Mouse (Mus musculus) hematopoietic stem cell, adult 5-6 weeks (primary cell): ENCODE results near the gene Esrp2. TPM values are rescaled to one million over a fixed set of nuclear protein-coding genes. Genes with fewer than 3 reads are reported as not detected.

Experiments
- ATAC-seq, 2 experiments: fragments of 125-278 bp in 1 of 2; replicated peaks in 1 of 2; 2 replicates each; pipeline ENCODE4 v1.8.0; 2016 to 2017; ENCODE audit warnings: inconsistent platforms in 2 of 2, mild to moderate bottlenecking in 2 of 2, moderate number of reproducible peaks in 2 of 2, low read depth in 1 of 2, moderate TSS enrichment in 1 of 2; ENCODE audit not compliant: low FRiP score in 2 of 2, poor library complexity in 2 of 2, severe bottlenecking in 2 of 2, insufficient read depth in 1 of 2, low TSS enrichment in 1 of 2
- total RNA-seq: library from RNA; stranded (forward); fragments of 172-1452, 232-1000 nt; gene quantifications from 2 replicates; pipeline ENCODE4 v1.2.3, GENCODE M21; 2017

Gene Esrp2
- total RNA-seq: not detected in 2 replicates

GRCm38 (mm10) chr8:106136156-106137130, at the start of gene Esrp2:
Gene Esrp2, minus strand, starts transcription at chr8:106136974.
- 0 out of 4 replicates have a peak, but pooled peaks of 1 of the 2 experiments have one; percentile 11 for ATAC-seq

GRCm38 (mm10) chr8:106186394-106186793, 49.6 kb upstream of the Esrp2 start:
- no peak for ATAC-seq

GRCm38 (mm10) chr8:106185628-106186270, 49.0 kb upstream of the Esrp2 start:
- no peak for ATAC-seq

DNA sequence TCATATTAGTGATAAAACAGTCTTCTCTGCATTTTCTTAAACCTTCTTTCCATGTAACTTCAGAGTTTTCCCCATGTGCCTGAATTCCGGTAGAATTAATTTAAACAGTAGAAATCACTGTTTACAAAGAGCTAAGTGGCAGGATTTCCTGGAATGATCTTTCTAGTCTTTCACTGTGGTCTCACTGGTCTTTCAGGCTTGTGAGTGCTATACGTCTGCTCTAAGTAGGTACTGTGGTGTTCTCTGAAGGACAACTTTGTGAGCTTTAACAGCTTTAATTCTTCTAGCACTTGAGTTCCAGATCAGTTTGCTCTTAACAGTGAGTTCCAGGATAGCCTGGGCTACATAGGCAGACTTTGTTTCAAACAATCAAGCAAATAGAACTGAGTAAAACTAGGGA, 41.7 kb upstream of the Esrp2 start:
- ATAC-seq: no peak

GRCm38 (mm10) chr8:106177594-106177993, 40.8 kb upstream of the Esrp2 start:
- no peak for ATAC-seq

GRCm38 (mm10) chr8:106176891-106177290, 40.1 kb upstream of the Esrp2 start:
- ATAC-seq: no peak

GRCm38 (mm10) chr8:106173566-106173965, 36.8 kb upstream of the Esrp2 start:
- ATAC-seq: no peak

DNA sequence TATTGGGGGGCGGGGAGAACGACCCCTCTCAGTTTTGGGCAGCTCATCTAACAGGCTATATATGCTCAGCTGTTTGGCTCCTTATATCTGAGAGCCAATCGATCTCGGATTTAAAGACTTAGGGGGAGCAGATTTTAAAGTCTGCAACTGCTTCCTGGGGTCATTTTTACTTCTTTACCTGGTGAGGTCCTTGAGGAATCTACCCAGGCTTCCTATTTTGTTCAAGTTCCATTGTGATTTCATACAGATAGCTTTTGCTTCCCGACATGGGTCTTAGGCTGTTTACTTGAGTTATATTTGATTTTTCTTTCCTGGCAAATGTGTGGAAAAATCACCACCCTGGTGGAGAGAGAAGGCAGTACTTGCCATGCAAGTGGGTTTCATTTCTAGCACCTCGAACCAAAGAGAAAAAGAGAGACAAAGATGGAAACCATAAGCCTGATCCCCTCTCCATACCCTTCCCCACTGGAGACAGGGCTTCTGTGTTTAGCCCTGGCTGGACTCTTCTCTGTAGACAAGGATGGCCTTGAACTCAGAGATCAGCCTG, 33.2 kb upstream of the Esrp2 start:
- ATAC-seq: no peak

DNA sequence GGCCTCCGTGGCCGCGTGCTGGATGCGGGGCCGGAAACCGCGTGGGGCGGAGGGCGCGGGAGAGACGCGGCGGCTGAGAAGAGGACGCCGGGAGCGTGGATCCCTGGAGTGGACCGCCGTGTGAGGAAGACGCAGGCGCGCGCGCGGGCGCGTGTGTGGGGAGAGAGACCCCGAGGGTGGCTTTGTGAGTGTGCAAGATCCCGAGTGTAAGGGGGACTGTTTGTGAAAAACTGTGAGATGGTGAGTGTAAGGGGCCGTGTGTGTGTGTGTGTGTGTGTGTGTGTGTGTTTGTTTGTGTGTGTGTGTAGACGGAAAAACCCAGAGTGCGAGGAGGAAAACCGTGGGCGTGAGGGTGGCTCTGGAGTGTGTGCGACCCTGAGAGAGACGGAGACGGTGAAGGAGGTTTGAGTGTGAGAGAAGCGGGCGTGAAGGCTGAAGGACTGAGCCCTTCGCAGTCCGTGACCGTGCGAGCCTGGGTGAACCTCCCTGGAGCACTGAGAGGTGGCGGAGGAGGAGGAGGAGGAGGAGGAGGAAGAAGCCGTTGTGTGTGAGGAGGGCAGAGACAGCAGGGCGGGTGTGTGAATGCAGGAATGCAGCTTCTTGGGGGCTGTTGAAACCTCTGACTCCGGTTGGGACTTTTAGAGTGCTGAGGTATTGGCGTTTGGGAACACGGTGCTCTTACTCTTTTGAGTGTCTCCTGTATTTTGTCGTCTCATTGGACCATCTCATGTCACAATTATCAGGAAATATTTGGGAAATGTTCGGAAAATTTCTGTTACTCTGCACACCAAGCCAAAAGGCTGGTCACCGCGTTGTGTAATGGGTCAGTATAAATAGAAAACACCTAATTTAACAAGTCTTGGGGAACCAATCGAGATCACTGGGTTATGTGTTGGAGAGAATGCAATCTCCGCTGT, 32.5 kb upstream of the Esrp2 start:
- ATAC-seq: peak; percentile 13 to 23; a peak in 2 of 4 replicates

DNA sequence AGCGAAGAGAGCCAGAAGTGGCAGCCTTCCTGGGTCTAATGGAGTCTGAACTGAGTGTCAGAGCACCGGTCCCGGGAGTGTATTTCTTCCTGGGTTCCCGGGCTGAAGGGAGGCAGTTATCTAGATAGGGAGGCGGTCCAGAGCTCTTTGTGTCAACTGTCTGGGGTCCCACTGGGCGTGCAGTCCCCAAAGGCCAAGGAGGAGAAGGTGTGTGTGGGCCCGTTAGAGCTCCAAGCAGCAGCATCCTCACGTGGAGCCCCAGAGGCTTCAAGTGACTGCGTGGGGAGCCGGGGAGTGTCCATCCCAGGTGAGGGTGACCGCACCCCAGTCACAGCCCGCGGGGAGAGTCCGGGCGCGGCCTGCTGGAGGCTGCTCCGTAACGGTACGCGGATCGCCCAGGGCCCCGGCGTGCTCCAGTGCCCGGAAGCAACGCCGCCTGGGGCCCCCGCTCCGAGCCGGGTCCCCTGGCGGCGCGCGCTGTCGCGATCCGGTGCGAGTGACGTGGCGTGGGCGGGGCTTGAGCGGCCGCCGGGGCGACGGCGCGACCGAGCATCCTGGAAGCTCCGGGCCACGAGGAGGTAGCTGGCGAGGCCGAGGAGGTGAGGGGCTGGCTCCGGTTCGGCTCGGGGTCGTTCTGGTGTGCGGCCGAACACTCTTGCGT, 31.7 kb upstream of the Esrp2 start, which contains the start of gene Slc7a6:
Gene Slc7a6 (plus strand): TSS at position 502 of the 661 bp plus-strand sequence.
- peak; percentile 66 to 76 for ATAC-seq

DNA sequence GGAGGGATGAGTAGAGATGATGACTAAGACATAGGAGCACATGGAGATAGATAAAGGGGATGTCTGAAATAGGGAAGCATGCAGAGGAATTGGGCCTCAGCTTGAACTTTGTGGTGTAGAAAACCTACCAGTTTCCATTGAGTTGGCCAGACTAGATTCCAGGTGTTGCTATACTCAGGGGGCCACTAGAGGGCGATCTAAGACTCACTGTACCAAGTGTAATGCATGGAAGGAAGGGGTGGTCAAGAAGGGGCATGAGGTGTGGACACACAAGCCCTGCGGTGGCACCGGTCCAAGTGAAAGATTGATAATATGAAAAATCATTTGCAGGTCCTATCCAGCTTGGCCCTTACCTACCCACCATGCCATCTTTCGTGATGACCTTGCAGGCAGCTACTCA, 28.7 kb upstream of the Esrp2 start:
- peak; percentile 25 to 49; a peak in 1 of 4 replicates for ATAC-seq

DNA sequence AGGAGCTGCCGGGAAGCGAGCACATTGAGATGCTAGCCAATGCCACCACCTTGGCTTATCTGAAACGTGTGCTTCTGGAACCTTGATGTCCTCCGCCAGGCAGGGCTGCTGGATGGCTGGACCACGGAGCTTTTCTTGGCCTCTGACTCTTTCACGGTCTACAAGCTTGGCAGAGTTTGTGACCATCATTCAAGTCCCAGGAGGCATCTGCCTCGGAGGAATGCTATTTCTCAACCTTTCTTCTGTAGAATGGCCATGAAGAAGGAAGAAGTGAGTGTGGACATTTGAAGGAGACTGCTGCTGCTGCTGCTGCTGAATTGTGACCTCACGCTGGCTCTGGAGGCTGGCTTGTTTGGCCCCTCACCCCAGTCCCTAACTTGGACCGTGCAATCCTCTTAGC, 26.5 kb upstream of the Esrp2 start:
- no peak for ATAC-seq

GRCm38 (mm10) chr8:106159876-106160275, 23.1 kb upstream of the Esrp2 start:
- no peak for ATAC-seq

DNA sequence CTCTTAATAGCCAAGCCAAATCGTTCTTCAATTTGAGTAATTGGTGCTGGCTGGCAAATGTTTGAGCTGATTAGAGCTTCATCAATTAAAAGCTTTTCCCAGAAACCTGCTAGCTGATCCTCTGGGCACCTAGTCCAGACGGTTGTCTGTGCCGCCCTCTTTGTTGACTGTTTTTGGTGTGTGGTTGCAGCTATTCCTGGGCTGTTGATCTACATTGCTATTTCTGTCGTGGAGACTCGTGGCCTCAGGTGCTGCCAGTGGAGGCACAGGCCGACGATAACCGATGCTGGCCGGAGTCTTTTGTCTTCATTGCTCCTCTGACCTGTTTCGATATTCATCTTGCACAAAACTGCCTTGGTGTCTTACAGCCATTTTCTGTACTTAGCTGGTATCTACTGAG, 21.6 kb upstream of the Esrp2 start:
- no peak for ATAC-seq

DNA sequence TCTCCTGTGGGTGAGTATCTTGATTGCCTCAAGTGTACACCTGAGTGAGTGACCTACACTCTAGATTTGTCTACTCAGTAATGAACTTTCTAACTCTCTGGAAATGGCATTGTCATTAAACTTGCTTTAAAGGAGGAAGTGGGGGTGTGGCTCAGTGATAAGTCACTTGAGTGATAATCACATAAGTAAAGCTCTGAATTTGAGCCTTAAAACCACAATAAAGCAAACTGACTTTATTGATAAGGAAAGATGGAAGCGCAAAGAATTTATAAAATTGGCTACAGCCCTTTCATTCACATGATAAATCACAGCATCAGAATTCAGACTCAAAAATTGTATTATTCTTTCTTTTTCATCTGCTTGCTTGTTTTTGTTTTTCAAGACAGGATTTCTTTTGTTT, 20.6 kb upstream of the Esrp2 start:
- ATAC-seq: no peak

DNA sequence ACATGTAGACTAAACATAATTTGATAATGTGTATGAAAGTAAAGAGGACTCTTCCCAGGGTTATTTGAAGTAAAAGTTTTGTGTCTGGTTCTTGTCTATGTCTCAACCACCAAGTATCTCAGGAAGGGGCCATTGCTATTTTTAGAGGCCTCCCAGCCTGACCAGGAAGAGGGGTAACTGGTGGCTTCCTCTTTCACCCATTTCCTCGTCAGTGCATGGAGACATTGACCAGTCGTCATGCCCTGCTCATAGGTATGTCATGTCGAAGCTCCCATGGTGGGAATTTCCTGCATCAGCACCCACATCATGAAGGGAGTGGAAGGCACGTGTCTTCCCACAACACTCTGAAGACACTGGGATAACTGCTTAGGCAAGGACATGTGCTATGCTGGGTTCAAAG, 16.1 kb upstream of the Esrp2 start:
- no peak; a peak in 1 of 4 replicates for ATAC-seq

GRCm38 (mm10) chr8:106151041-106151440, 14.3 kb upstream of the Esrp2 start:
- ATAC-seq: no peak
